Mouse (Mus musculus) heart, embryonic 12.5 days (tissue): ENCODE measurements around the gene Cnot8. TPM values are rescaled to one million over a fixed set of nuclear protein-coding genes. Genes with fewer than 3 reads are reported as not detected.

Source experiments
- ATAC-seq: fragments of 200-750 bp; cut with Nextera tagmentation; 2 replicates; pipeline ENCODE4 v1.8.0; 2017; ENCODE audit warnings: moderate TSS enrichment, moderate library complexity; ENCODE audit not compliant: insufficient number of reproducible peaks, low FRiP score
- H3K27ac ChIP-seq: fragments of 300-500 bp; sonication (generic); 2 replicates; pipeline ENCODE4 v1.5.1; 2016; ENCODE audit warnings: mild to moderate bottlenecking, moderate library complexity; ENCODE audit not compliant: poor library complexity, severe bottlenecking
- H3K27me3 ChIP-seq: fragments of 300-500 bp; sonication (generic); replicated peaks from 2 replicates; pipeline ENCODE4 v1.6.1; 2016; ENCODE audit warnings: mild to moderate bottlenecking, moderate library complexity
- H3K36me3 ChIP-seq: fragments of 300-500 bp; sonication (generic); 2 replicates; pipeline ENCODE4 v1.6.1; 2016; ENCODE audit warnings: mild to moderate bottlenecking, moderate library complexity
- H3K4me1 ChIP-seq: fragments of 300-500 bp; sonication (generic); replicated peaks from 2 replicates; pipeline ENCODE4 v1.6.1; 2016; ENCODE audit warnings: mild to moderate bottlenecking
- H3K4me2 ChIP-seq: fragments of 300-500 bp; sonication (generic); 2 replicates; pipeline ENCODE4 v1.6.1; 2016; ENCODE audit warnings: mild to moderate bottlenecking, moderate library complexity
- H3K4me3 ChIP-seq: fragments of 300-500 bp; sonication (generic); 2 replicates; pipeline ENCODE4 v1.5.1; 2016; ENCODE audit warnings: mild to moderate bottlenecking
- H3K9ac ChIP-seq: fragments of 300-500 bp; sonication (generic); 2 replicates; pipeline ENCODE4 v1.6.1; 2016; ENCODE audit warnings: mild to moderate bottlenecking, moderate library complexity
- H3K9me3 ChIP-seq: fragments of 300-500 bp; sonication (generic); replicated peaks from 2 replicates; pipeline ENCODE4 v1.6.1; 2016; ENCODE audit warnings: mild to moderate bottlenecking, moderate library complexity
- WGBS: fragments of 180-500 bp; shearing (Covaris S2); methylation state at CpG from one replicate; pipeline ENCODE4 v1.1.7; 2016; 5-methylcytosine and 5-hydroxymethylcytosine counted together
- polyA plus RNA-seq: library from polyadenylated mRNA; unstranded; fragments of >200 nt; fragmentation: Nextera tagmentation; extraction: Ambion mirVana; gene quantifications from 2 replicates; pipeline ENCODE4 v1.2.1, GENCODE M21; 2016

Gene Cnot8
- polyA plus RNA-seq, 1 experiment from 2014 or later = 71.7 TPM

- peaks cover 9% of the 10 kb centered on the region for H3K4me1 ChIP-seq
- H3K9me3 ChIP-seq = 0 out of 2 replicates have a peak, but pooled peaks cover 4% of the 10 kb centered on the region
- H3K4me2 ChIP-seq = no peak overlapping the region
- WGBS = 97% methylated on average over 2 of the region's 2 CpGs
- H3K36me3 ChIP-seq = peaks cover 61% of the 10 kb centered on the region
- no peak overlapping the region for H3K4me3 ChIP-seq
- ATAC-seq = no peak
- H3K9ac ChIP-seq = no peak overlapping the region
- H3K27me3 ChIP-seq = no peaks in the 10 kb centered on the region
- H3K27ac ChIP-seq = no peak overlapping the region
Observed at GRCm38 (mm10) chr11:58165072-58165471, 61.1 kb downstream of the Cnot8 start.

- ATAC-seq = no peak
- Histone ChIP-seq H3K4me2 (peak overlapping the region; percentile 89), H3K36me3 (peaks cover 40% of the 10 kb centered on the region), H3K4me3 (peak overlapping the region; percentile 89), H3K9ac (peak overlapping the region; percentile 87), H3K27ac (peak overlapping the region; percentile 59; the same call in 1 of the 2 replicates), H3K4me1 (peaks cover 16% of the 10 kb centered on the region), H3K9me3 (0 out of 2 replicates have a peak, but pooled peaks cover 4% of the 10 kb centered on the region), H3K27me3 (no peaks in the 10 kb centered on the region)
- 0% methylated on average over 8 of the region's 8 CpGs for WGBS
Observed at GRCm38 (mm10) chr11:58167822-58168166, 63.8 kb downstream of the Cnot8 start.

Other genes with a start within 250 kb of the Cnot8 start
- gene Larp1, start 95.1 kb upstream of the Cnot8 start, polyA plus RNA-seq = 17.5 and 18.3 TPM in 2 replicates
- gene Gm12248, start 11.0 kb upstream of the Cnot8 start, polyA plus RNA-seq = not detected in 2 replicates
- 14.9 and 16.5 TPM in 2 replicates for gene Gemin5, start 64.4 kb downstream of the Cnot8 start, polyA plus RNA-seq
- gene Mrpl22, start 67.5 kb downstream of the Cnot8 start, polyA plus RNA-seq = 102 and 109 TPM in 2 replicates
- gene Igtp, start 95.4 kb downstream of the Cnot8 start, polyA plus RNA-seq = 3.7 and 3.9 TPM in 2 replicates
- 2.8 and 3.7 TPM in 2 replicates for gene Irgm2, start 95.5 kb downstream of the Cnot8 start, polyA plus RNA-seq
- not detected in 2 replicates for gene 4930438A08Rik, start 170.6 kb downstream of the Cnot8 start, polyA plus RNA-seq
- 14.9 and 15.5 TPM in 2 replicates for gene Zfp692, start 202.9 kb downstream of the Cnot8 start, polyA plus RNA-seq
- 32.4 and 33.6 TPM in 2 replicates for gene Zfp672, start 226.2 kb downstream of the Cnot8 start, polyA plus RNA-seq
- 26.6 and 27.8 TPM in 2 replicates for gene Sh3bp5l, start 226.6 kb downstream of the Cnot8 start, polyA plus RNA-seq